Mouse (Mus musculus) ES-E14 (cell line): ENCODE measurements at regions not wholly inside any gene's neighbourhood (a gene's known extent, or its start where the extent isn't known, plus 50 kb on each side); places are given as distances from the start of the nearest gene placed in this dataset.

Experiments
- DNase-seq: peaks from one replicate; pipeline ENCODE4 v3.0.0-alpha.2; 2013; ENCODE audit warnings: low read depth, low spot score
- H3K27ac ChIP-seq: 2 replicates; pipeline ENCODE4 v1.5.1; 2012; ENCODE audit warnings: low read depth, mild to moderate bottlenecking, low read length, moderate library complexity, mixed read lengths; ENCODE audit not compliant: poor library complexity, insufficient read depth, severe bottlenecking
- H3K36me3 ChIP-seq: 2 replicates; pipeline ENCODE4 v1.6.1; 2012; ENCODE audit warnings: mild to moderate bottlenecking, low read length, moderate library complexity, mixed read lengths; ENCODE audit not compliant: control insufficient read depth, poor library complexity, insufficient read depth, severe bottlenecking
- H3K4me1 ChIP-seq, 2 experiments: fragments of 150-350 bp in 1 of 2; sonication (generic) in 1 of 2; 2 replicates each; pipeline ENCODE4 v1.6.1; 2012; ENCODE audit warnings: low read length in 2 of 2, mild to moderate bottlenecking in 1 of 2, mixed read lengths in 1 of 2; ENCODE audit not compliant: control insufficient read depth in 2 of 2, insufficient read depth in 2 of 2, poor library complexity in 1 of 2
- H3K4me3 ChIP-seq, 2 experiments: fragments of 150-350 bp in 1 of 2; sonication (generic) in 1 of 2; 2 replicates each; pipeline ENCODE4 v1.5.1; 2012; ENCODE audit warnings: low read length in 2 of 2, low read depth in 1 of 2, mild to moderate bottlenecking in 1 of 2, mixed read lengths in 1 of 2; ENCODE audit not compliant: insufficient read depth in 1 of 2, poor library complexity in 1 of 2, severe bottlenecking in 1 of 2
- H3K9ac ChIP-seq: 2 replicates; pipeline ENCODE4 v1.6.1; 2012; ENCODE audit warnings: low read depth, mild to moderate bottlenecking, low read length, mixed read lengths; ENCODE audit not compliant: poor library complexity, insufficient read depth, severe bottlenecking
- H3K9me3 ChIP-seq: fragments of 150-350 bp; sonication (generic); 2 replicates; pipeline ENCODE4 v1.6.1; 2012; ENCODE audit warnings: low read depth, mild to moderate bottlenecking, low read length; ENCODE audit not compliant: control insufficient read depth, insufficient read depth
- CHD2 ChIP-seq: IDR thresholded peaks from 2 replicates; pipeline ENCODE4 v1.6.1; 2014; ENCODE audit warnings: mild to moderate bottlenecking, low read depth, low read length, inconsistent platforms
- HCFC1 ChIP-seq: IDR thresholded peaks from 2 replicates; pipeline ENCODE4 v1.6.1; 2012; ENCODE audit warnings: low read length, inconsistent platforms, borderline replicate concordance; ENCODE audit not compliant: insufficient read depth
- MAFK ChIP-seq: IDR thresholded peaks from 2 replicates; pipeline ENCODE4 v1.6.1; 2014; ENCODE audit warnings: mild to moderate bottlenecking, low read depth, low read length, inconsistent platforms; ENCODE audit not compliant: insufficient read depth
- ZC3H11A ChIP-seq: IDR thresholded peaks from 2 replicates; pipeline ENCODE4 v1.6.1; 2012; ENCODE audit warnings: low read depth, mild to moderate bottlenecking, inconsistent platforms, low read length, borderline replicate concordance
- ZNF384 ChIP-seq: IDR thresholded peaks from 2 replicates; pipeline ENCODE4 v1.6.1; 2012; ENCODE audit warnings: low read depth, low read length, inconsistent platforms
- in situ Hi-C, 2 experiments: fragments of 600-800 bp; cut with MboI; formaldehyde crosslinking; loops; one replicate each; pipeline ENCODE4 v1.15.1; 2025; ENCODE audit warnings: low sequenced_read_pairs in 2 of 2, inconsistent platforms in 1 of 2; ENCODE audit not compliant: unreplicated experiment in 2 of 2

GRCm38 (mm10) chr15:60993394-60993793 is 70.6 kb upstream of the A1bg start:
- in situ Hi-C loops = no loop called here

GRCm38 (mm10) chr15:60982576-60982975 is 59.8 kb upstream of the A1bg start:
- H3K27ac ChIP-seq = no peak overlapping the region
- no peak overlapping the region for H3K4me3 ChIP-seq
- no peak for TF ChIP-seq ZC3H11A
- no peak for TF ChIP-seq MAFK
- no peak for TF ChIP-seq ZNF384
- no peak for TF ChIP-seq CHD2
- TF ChIP-seq HCFC1 = no peak
- in situ Hi-C loops = no loop called here
- no peak for DNase-seq
- no peaks in the 10 kb centered on the region for H3K4me1 ChIP-seq
- no peak overlapping the region for H3K9ac ChIP-seq
- H3K36me3 ChIP-seq = no peaks in the 10 kb centered on the region
- no peaks in the 10 kb centered on the region for H3K9me3 ChIP-seq

More at GRCm38 (mm10) chr15:60993394-60993793, 70.6 kb upstream of the A1bg start:
- Histone ChIP-seq H3K4me3 (no peak overlapping the region), H3K4me1 (no peaks in the 10 kb centered on the region), H3K9ac (no peak overlapping the region), H3K27ac (no peak overlapping the region), H3K9me3 (no peaks in the 10 kb centered on the region), H3K36me3 (no peaks in the 10 kb centered on the region)
- no peak for DNase-seq
- TF ChIP-seq ZC3H11A (no peak), ZNF384 (no peak), HCFC1 (no peak), MAFK (no peak), CHD2 (no peak)
